Comparison of ENCODE assay signal across 8 mouse cellular contexts in genomic region chr17:86166567-86167319, GRCm38 (mm10). TPM values are rescaled to one million over a fixed set of nuclear protein-coding genes. Genes with fewer than 3 reads are reported as not detected.
DNase-seq lines count a peak whose midpoint lies in the region; ATAC-seq and TF ChIP-seq lines count a peak whose summit lies in the region.

No protein-coding gene starts in this region.

- no peaks in the 10 kb centered on the region for H3K27me3 ChIP-seq in C2C12 (ENCODE audit: control insufficient read depth, insufficient read depth, insufficient read length)
- H3K27me3 ChIP-seq in heart, embryonic 14.5 days (ENCODE audit: control insufficient read depth, insufficient read depth, low read length): no peaks in the 10 kb centered on the region
- peaks cover 19% of the 10 kb centered on the region; the same call in 1 of the 2 replicates for H3K27me3 ChIP-seq in liver, postnatal 0 days (ENCODE audit: insufficient read depth, low read length)
- H3K27me3 ChIP-seq in neural tube, embryonic 14.5 days (ENCODE audit: control insufficient read depth, insufficient read depth, low read length): no peaks in the 10 kb centered on the region
- H3K27me3 ChIP-seq in testis, adult 2 months (ENCODE audit: control insufficient read depth, insufficient read depth, low read length): 0 out of 2 replicates have a peak, but pooled peaks cover 2% of the 10 kb centered on the region

- H3K79me3 ChIP-seq in C2C12 (ENCODE audit: low read depth): no peaks in the 10 kb centered on the region

- H3K79me2 ChIP-seq in C2C12 (ENCODE audit: control insufficient read depth, insufficient read depth): no peaks in the 10 kb centered on the region

- peak; percentile 93 for DNase-seq in adrenal gland, postnatal 14 days
- peak; percentile 94 for DNase-seq in kidney, postnatal 10 days
- DNase-seq in liver, postnatal 0 days: peak; percentile 77

- TF ChIP-seq CTCF in C2C12 (IDR thresholded peaks at IDR 0.05; ENCODE audit: control insufficient read depth, insufficient read depth, insufficient read length): no peak
- no peak for TF ChIP-seq CTCF in embryonic fibroblast, embryonic 13.5 days (IDR thresholded peaks at IDR 0.05; ENCODE audit: borderline replicate concordance, insufficient read depth, low read length)
- no peak for TF ChIP-seq CTCF in liver, postnatal 0 days (IDR thresholded peaks at IDR 0.05; ENCODE audit: low read depth)
- TF ChIP-seq CTCF in testis, adult 2 months (IDR thresholded peaks at IDR 0.05; ENCODE audit: control insufficient read depth, insufficient read depth, insufficient replicate concordance, low read depth, low read length): no peak

- H3K9me3 ChIP-seq in heart, embryonic 14.5 days (ENCODE audit: control insufficient read depth, low read length): no peaks in the 10 kb centered on the region
- no peaks in the 10 kb centered on the region for H3K9me3 ChIP-seq in liver, postnatal 0 days (ENCODE audit: low read length)
- H3K9me3 ChIP-seq in neural tube, embryonic 14.5 days (ENCODE audit: control insufficient read depth, low read length): no peaks in the 10 kb centered on the region

- H3K36me3 ChIP-seq in C2C12 (ENCODE audit: control insufficient read depth, insufficient read depth): no peaks in the 10 kb centered on the region
- peaks cover 9% of the 10 kb centered on the region; the same call in 1 of the 2 replicates for H3K36me3 ChIP-seq in heart, embryonic 14.5 days (ENCODE audit: control insufficient read depth, insufficient read depth, low read length)
- H3K36me3 ChIP-seq in liver, postnatal 0 days (replicated peaks; ENCODE audit: insufficient read depth, low read length): no peaks in the 10 kb centered on the region; the same call in 1 of the 2 replicates
- no peaks in the 10 kb centered on the region for H3K36me3 ChIP-seq in neural tube, embryonic 14.5 days (ENCODE audit: control insufficient read depth, insufficient read depth, low read length)
- H3K36me3 ChIP-seq in testis, adult 2 months (ENCODE audit: control insufficient read depth, insufficient read depth, low read length): no peaks in the 10 kb centered on the region

- peak; percentile 45; the same call in 1 of the 2 replicates for TF ChIP-seq POLR2A in embryonic fibroblast, embryonic 13.5 days (IDR thresholded peaks at IDR 0.05; ENCODE audit: low read depth, low read length)
- 0 out of 2 replicates have a peak, but pooled peaks have one; percentile 4 for TF ChIP-seq POLR2A in testis, adult 2 months (IDR thresholded peaks at IDR 0.05; ENCODE audit: control insufficient read depth, low read depth, low read length)

- peak overlapping the region; percentile 62 for H3ac ChIP-seq in C2C12 (ENCODE audit: control insufficient read depth, insufficient read length, low read depth)

- WGBS in heart, embryonic 14.5 days: under 1% methylated on average over 46 of the region's 46 CpGs
- under 1% methylated on average over 46 of the region's 46 CpGs for WGBS in liver, postnatal 0 days (ENCODE audit: insufficient replicate concordance)
- under 1% methylated on average over 46 of the region's 46 CpGs for WGBS in neural tube, embryonic 14.5 days

- ATAC-seq in heart, embryonic 14.5 days (ENCODE audit: insufficient number of reproducible peaks, insufficient read depth, low FRiP score, low read depth): peak; percentile 57
- peak; percentile 72 for ATAC-seq in liver, postnatal 0 days
- ATAC-seq in neural tube, embryonic 14.5 days (ENCODE audit: low read depth): peak; percentile 57

- peaks cover 3% of the 10 kb centered on the region; the same call in 1 of the 2 replicates for H3K4me1 ChIP-seq in embryonic fibroblast, embryonic 13.5 days (ENCODE audit: control insufficient read depth, insufficient read depth, low read length)
- H3K4me1 ChIP-seq in heart, embryonic 14.5 days (ENCODE audit: control insufficient read depth in 2 of 2, insufficient read depth in 2 of 2, low read length in 2 of 2): peaks cover 24 to 41% of the 10 kb centered on the region in 2 experiments
- peaks cover 33% of the 10 kb centered on the region for H3K4me1 ChIP-seq in liver, postnatal 0 days (ENCODE audit: insufficient read depth)
- peaks cover 29% of the 10 kb centered on the region for H3K4me1 ChIP-seq in neural tube, embryonic 14.5 days (ENCODE audit: control insufficient read depth, insufficient read depth, low read length)
- peaks cover 29% of the 10 kb centered on the region for H3K4me1 ChIP-seq in testis, adult 2 months (ENCODE audit: control insufficient read depth, insufficient read depth, low read length)

- H3K9ac ChIP-seq in heart, embryonic 14.5 days (ENCODE audit: low read length): peak overlapping the region; percentile 97
- peak overlapping the region; percentile 95 for H3K9ac ChIP-seq in liver, postnatal 0 days (replicated peaks)
- peak overlapping the region; percentile 76 for H3K9ac ChIP-seq in neural tube, embryonic 14.5 days (replicated peaks; ENCODE audit: low read depth, low read length)

- peak overlapping the region; percentile 64 for H3K4me3 ChIP-seq in C2C12 (ENCODE audit: insufficient read depth, poor library complexity, severe bottlenecking)
- H3K4me3 ChIP-seq in embryonic fibroblast, embryonic 13.5 days (ENCODE audit: insufficient read depth, low read length): peak overlapping the region; percentile 59
- H3K4me3 ChIP-seq in heart, embryonic 14.5 days (ENCODE audit: control insufficient read depth in 1 of 2, insufficient read depth in 1 of 2, low read depth in 1 of 2, low read length in 2 of 2): peak overlapping the region; percentile 54 to 71
- peak overlapping the region; percentile 90 for H3K4me3 ChIP-seq in liver, postnatal 0 days (ENCODE audit: low read depth, low read length)
- peak overlapping the region; percentile 79 for H3K4me3 ChIP-seq in neural tube, embryonic 14.5 days (ENCODE audit: low read depth, low read length)
- peak overlapping the region; percentile 87 for H3K4me3 ChIP-seq in testis, adult 2 months (ENCODE audit: control insufficient read depth, low read depth, low read length)

- peak overlapping the region; percentile 94 for H3K27ac ChIP-seq in embryonic fibroblast, embryonic 13.5 days (ENCODE audit: insufficient read depth, low read length)
- H3K27ac ChIP-seq in heart, embryonic 14.5 days (replicated peaks in 1 of 2; ENCODE audit: control insufficient read depth in 1 of 2, insufficient read depth in 1 of 2, low read depth in 2 of 2, low read length in 2 of 2): peak overlapping the region; percentile 86 to 99
- peak overlapping the region; percentile 98 for H3K27ac ChIP-seq in liver, postnatal 0 days (ENCODE audit: low read depth)
- peak overlapping the region; percentile 89 for H3K27ac ChIP-seq in neural tube, embryonic 14.5 days (ENCODE audit: low read depth, low read length)
- H3K27ac ChIP-seq in testis, adult 2 months (ENCODE audit: control insufficient read depth, insufficient read depth, low read depth, low read length): peak overlapping the region; percentile 55

- no peak for TF ChIP-seq EP300 in liver, postnatal 0 days (IDR thresholded peaks at IDR 0.05; ENCODE audit: low read depth)

- peak overlapping the region; percentile 97 for H3K4me2 ChIP-seq in heart, embryonic 14.5 days (ENCODE audit: low read length)
- H3K4me2 ChIP-seq in liver, postnatal 0 days (ENCODE audit: low read depth, low read length): peak overlapping the region; percentile 98
- peak overlapping the region; percentile 92 for H3K4me2 ChIP-seq in neural tube, embryonic 14.5 days (ENCODE audit: low read depth, low read length)

TF ChIP-seq in C2C12, 6 proteins besides CTCF, POLR2A, EP300 and RAD21:
- no peak for TF ChIP-seq MAX (IDR thresholded peaks at IDR 0.05)
- no peak for TF ChIP-seq MYOG (IDR thresholded peaks at IDR 0.05; ENCODE audit: control insufficient read depth, extremely low read depth, insufficient read length)
- TF ChIP-seq FOSL1 (IDR thresholded peaks at IDR 0.05; ENCODE audit: insufficient read depth, low read length, poor library complexity, severe bottlenecking): no peak
- no peak for TF ChIP-seq CEBPB (IDR thresholded peaks at IDR 0.05; ENCODE audit: low read depth)
- no peak for TF ChIP-seq MYOD1 (IDR thresholded peaks at IDR 0.05; ENCODE audit: control insufficient read depth, insufficient read length, low read depth)
- TF ChIP-seq USF1 (IDR thresholded peaks at IDR 0.05; ENCODE audit: low read depth): peak; percentile 95

RNA-seq across cellular contexts. Expression of gene Prkce, which starts 0.8 kb away (rescaled TPM):
- 1.4 TPM for polyA plus RNA-seq in C2C12 (2012; fragmentation: generic; extraction: Trizol)
- total RNA-seq in adrenal gland, postnatal 14 days (2021): 26.0 and 26.1 TPM in 2 replicates
- polyA plus RNA-seq in embryonic fibroblast, embryonic 13.5 days (2011; ENCODE audit: insufficient read length, low read depth, missing spikeins): 5.5 and 9.6 TPM in 2 replicates
- polyA plus RNA-seq in heart, embryonic 14.5 days (2014; fragmentation: Nextera tagmentation; extraction: Ambion mirVana): 12.0 and 12.2 TPM in 2 replicates
- polyA plus RNA-seq in liver, postnatal 0 days (2015; fragmentation: Nextera tagmentation; extraction: Ambion mirVana): 1.9 and 2.0 TPM in 2 replicates
- polyA plus RNA-seq in neural tube, embryonic 14.5 days (2014; fragmentation: Nextera tagmentation; extraction: Ambion mirVana): 40.8 and 44.3 TPM in 2 replicates
- polyA plus RNA-seq in testis, adult 2 months (2012; rRNA removed): 0.90 and 1.2 TPM in 2 replicates

RNA-seq across cellular contexts. Expression of gene Srbd1, which starts 21.8 kb away (rescaled TPM):
- polyA plus RNA-seq in C2C12 (2012; fragmentation: generic; extraction: Trizol): 7.6 TPM
- 16.4 and 17.2 TPM in 2 replicates for total RNA-seq in adrenal gland, postnatal 14 days (2021)
- 17.2 and 17.9 TPM in 2 replicates for polyA plus RNA-seq in embryonic fibroblast, embryonic 13.5 days (2011; ENCODE audit: insufficient read length, low read depth, missing spikeins)
- polyA plus RNA-seq in heart, embryonic 14.5 days (2014; fragmentation: Nextera tagmentation; extraction: Ambion mirVana): 5.1 and 6.7 TPM in 2 replicates
- 3.8 and 3.9 TPM in 2 replicates for polyA plus RNA-seq in liver, postnatal 0 days (2015; fragmentation: Nextera tagmentation; extraction: Ambion mirVana)
- 7.0 and 8.9 TPM in 2 replicates for polyA plus RNA-seq in neural tube, embryonic 14.5 days (2014; fragmentation: Nextera tagmentation; extraction: Ambion mirVana)
- polyA plus RNA-seq in testis, adult 2 months (2012; rRNA removed): 1.6 and 2.5 TPM in 2 replicates

Comparison
In these comparisons a context has a peak if more than half of its experiments do, and no peak if none do; other contexts are left out.
1. Peak in every context shown above with its lines: DNase-seq, ATAC-seq, H3K4me3 ChIP-seq and H3K27ac ChIP-seq.